Mouse (Mus musculus) olfactory bulb, adult 2 months (tissue): ENCODE measurements around the gene Paxip1. TPM values are rescaled to one million over a fixed set of nuclear protein-coding genes. Genes with fewer than 3 reads are reported as not detected.

Source experiments
- H3K27ac ChIP-seq: fragments of 200-500 bp; 2 replicates; pipeline ENCODE4 v1.5.1; 2012; ENCODE audit warnings: low read depth, low read length; ENCODE audit not compliant: insufficient read depth
- H3K4me1 ChIP-seq: fragments of 200-500 bp; 2 replicates; pipeline ENCODE4 v1.6.1; 2012; ENCODE audit warnings: low read length; ENCODE audit not compliant: control insufficient read depth, insufficient read depth
- H3K4me3 ChIP-seq: fragments of 200-500 bp; 2 replicates; pipeline ENCODE4 v1.5.1; 2012; ENCODE audit warnings: mild to moderate bottlenecking, low read depth, low read length, moderate library complexity; ENCODE audit not compliant: insufficient read depth
- CTCF ChIP-seq: fragments of 200-500 bp; IDR thresholded peaks from 2 replicates; pipeline ENCODE4 v1.5.1; 2012; ENCODE audit warnings: low read depth, mild to moderate bottlenecking, low read length, moderate library complexity; ENCODE audit not compliant: insufficient read depth
- POLR2A ChIP-seq: fragments of 200-500 bp; IDR thresholded peaks from 2 replicates; pipeline ENCODE4 v1.6.1; 2012; ENCODE audit warnings: mild to moderate bottlenecking, low read depth, low read length, moderate library complexity; ENCODE audit not compliant: insufficient read depth
- WGBS: fragments of 180-500 bp; shearing (Covaris S2); methylation state at CpG from one replicate; pipeline ENCODE4 v1.1.7; 2018; 5-methylcytosine and 5-hydroxymethylcytosine counted together
- polyA plus RNA-seq: library from polyadenylated mRNA; stranded (reverse); fragments of >200 nt; gene quantifications from 2 replicates; pipeline ENCODE4 v1.2.4, GENCODE M21; 2012; ENCODE audit warnings: low replicate concordance; ENCODE audit not compliant: missing spikeins, insufficient read depth, insufficient read length

The Paxip1 gene
- not detected in 2 replicates for polyA plus RNA-seq

- under 1% methylated on average over 73 of the region's 73 CpGs for WGBS
- Histone ChIP-seq H3K27ac (peak within 1 kb of the TSS; percentile 93), H3K4me1 (peaks cover 7% of the 10 kb centered on the region), H3K4me3 (peak within 1 kb of the TSS; percentile 58)
- no peak for TF ChIP-seq CTCF
- TF ChIP-seq POLR2A = peak; percentile 95
Observed at GRCm38 (mm10) chr5:27791303-27792172, at the start of gene Paxip1. Gene Paxip1, minus strand, starts transcription at chr5:27791691.

GRCm38 (mm10) chr5:27838061-27838460 is 46.6 kb upstream of the Paxip1 start:
- Histone ChIP-seq H3K27ac (no peak overlapping the region), H3K4me3 (no peak overlapping the region), H3K4me1 (peaks cover 16% of the 10 kb centered on the region)
- TF ChIP-seq POLR2A (no peak), CTCF (no peak)
- WGBS = 68% methylated on average over 4 of the region's 4 CpGs

- Histone ChIP-seq H3K4me3 (no peak overlapping the region), H3K4me1 (no peaks in the 10 kb centered on the region), H3K27ac (no peak overlapping the region)
- TF ChIP-seq CTCF = no peak
- TF ChIP-seq POLR2A = no peak
- WGBS = 89% methylated on average over 2 of the region's 2 CpGs
Observed at GRCm38 (mm10) chr5:27835096-27835495, 43.6 kb upstream of the Paxip1 start.

GRCm38 (mm10) chr5:27827971-27828370 is 36.5 kb upstream of the Paxip1 start:
- H3K4me1 ChIP-seq = no peaks in the 10 kb centered on the region
- no peak for TF ChIP-seq CTCF
- TF ChIP-seq POLR2A = no peak

GRCm38 (mm10) chr5:27821161-27821560 is 29.7 kb upstream of the Paxip1 start:
- 47% methylated on average over 6 of the region's 6 CpGs for WGBS
- H3K4me3 ChIP-seq = no peak overlapping the region
- H3K27ac ChIP-seq = no peak overlapping the region
- TF ChIP-seq CTCF (no peak), POLR2A (no peak)
- no peaks in the 10 kb centered on the region for H3K4me1 ChIP-seq

More at GRCm38 (mm10) chr5:27827971-27828370, 36.5 kb upstream of the Paxip1 start:
- Histone ChIP-seq H3K4me3 (no peak overlapping the region), H3K27ac (no peak overlapping the region)
- 82% methylated on average over 7 of the region's 7 CpGs for WGBS

- Histone ChIP-seq H3K27ac (no peak overlapping the region), H3K4me1 (no peaks in the 10 kb centered on the region), H3K4me3 (no peak overlapping the region)
- 58% methylated on average over 3 of the region's 3 CpGs for WGBS
- TF ChIP-seq POLR2A (no peak), CTCF (no peak)
Observed at GRCm38 (mm10) chr5:27818840-27819672, 27.6 kb upstream of the Paxip1 start.

- Histone ChIP-seq H3K4me1 (no peaks in the 10 kb centered on the region), H3K4me3 (no peak overlapping the region), H3K27ac (no peak overlapping the region)
- WGBS = 83% methylated on average over 2 of the region's 2 CpGs
- TF ChIP-seq CTCF = no peak
- no peak for TF ChIP-seq POLR2A
Observed at GRCm38 (mm10) chr5:27814282-27814681, 22.8 kb upstream of the Paxip1 start.

- WGBS = 11% methylated on average over 1 of the region's 1 CpGs
- Histone ChIP-seq H3K4me1 (peaks cover 7% of the 10 kb centered on the region), H3K4me3 (no peak overlapping the region), H3K27ac (no peak overlapping the region)
- TF ChIP-seq POLR2A (no peak), CTCF (no peak)
Observed at GRCm38 (mm10) chr5:27793923-27794322, 2.4 kb upstream of the Paxip1 start.

GRCm38 (mm10) chr5:27792531-27793205 is 1.2 kb upstream of the Paxip1 start:
- no peak for TF ChIP-seq POLR2A
- TF ChIP-seq CTCF = no peak
- H3K27ac ChIP-seq = no peak overlapping the region
- H3K4me3 ChIP-seq = no peak overlapping the region
- H3K4me1 ChIP-seq = peaks cover 7% of the 10 kb centered on the region
- 48% methylated on average over 9 of the region's 9 CpGs for WGBS
